Mouse (Mus musculus) adrenal gland, adult 18-20 months (tissue): ENCODE measurements around the gene Castor1. TPM values are rescaled to one million over a fixed set of nuclear protein-coding genes. Genes with fewer than 3 reads are reported as not detected.

Experiments
- DNase-seq, 2 experiments: peaks; one replicate each; pipeline ENCODE4 v3.0.0; 2021 to 2022; ENCODE audit warnings: low spot score in 2 of 2
- total RNA-seq, 2 experiments: library from RNA; stranded (reverse); gene quantifications; 1 replicate in 1 of 2; 2 replicates in 1 of 2; pipeline ENCODE4 v1.2.3; 2021

Gene Castor1
- total RNA-seq, 2 experiments from 2014 or later = 3.0 to 5.1 TPM

- no peak for DNase-seq
These were observed 13.4 kb downstream of the Castor1 start for GRCm38 (mm10) chr11:4231435-4231834.

- DNase-seq = no peak
These were observed 14.6 kb downstream of the Castor1 start for GRCm38 (mm10) chr11:4232644-4233043.

- no peak for DNase-seq
These were observed 17.1 kb downstream of the Castor1 start for GRCm38 (mm10) chr11:4235052-4235655.

- no peak for DNase-seq
These were observed 17.9 kb downstream of the Castor1 start, which contains the start of gene Osm for GRCm38 (mm10) chr11:4235665-4236545. Osm (plus strand) TSS chr11:4236420.

GRCm38 (mm10) chr11:4236546-4237067, 18.6 kb downstream of the Castor1 start:
- no peak for DNase-seq

GRCm38 (mm10) chr11:4237389-4237912, 19.4 kb downstream of the Castor1 start:
- DNase-seq = no peak

GRCm38 (mm10) chr11:4238167-4238566, 20.1 kb downstream of the Castor1 start:
- no peak for DNase-seq

GRCm38 (mm10) chr11:4239691-4240090, 21.7 kb downstream of the Castor1 start:
- DNase-seq = no peak

- DNase-seq = no peak
These were observed 22.1 kb downstream of the Castor1 start for GRCm38 (mm10) chr11:4240151-4240550.

- no peak for DNase-seq
These were observed 23.2 kb downstream of the Castor1 start for GRCm38 (mm10) chr11:4241180-4241579.

- DNase-seq = no peak
These were observed 28.1 kb downstream of the Castor1 start for GRCm38 (mm10) chr11:4246126-4246525.

GRCm38 (mm10) chr11:4246623-4247022, 28.6 kb downstream of the Castor1 start:
- no peak for DNase-seq

GRCm38 (mm10) chr11:4247201-4247959, 29.4 kb downstream of the Castor1 start:
- no peak for DNase-seq

- no peak for DNase-seq
These were observed 31.1 kb downstream of the Castor1 start for GRCm38 (mm10) chr11:4249151-4249550.

- DNase-seq = no peak
These were observed 32.3 kb downstream of the Castor1 start for GRCm38 (mm10) chr11:4250290-4250689.

- no peak for DNase-seq
These were observed 33.4 kb downstream of the Castor1 start for GRCm38 (mm10) chr11:4251376-4251775.

GRCm38 (mm10) chr11:4252886-4253285, 34.9 kb downstream of the Castor1 start:
- no peak for DNase-seq

- DNase-seq = no peak
These were observed 39.0 kb downstream of the Castor1 start, which contains the start of gene Lif for GRCm38 (mm10) chr11:4256846-4257607. Lif (plus strand) TSS chr11:4257557.

- DNase-seq = no peak
These were observed 39.7 kb downstream of the Castor1 start for GRCm38 (mm10) chr11:4257756-4258155.

- DNase-seq = peak; percentile 85 to 89
These were observed 40.6 kb downstream of the Castor1 start for GRCm38 (mm10) chr11:4258657-4259082.
